Mouse (Mus musculus): ENCODE results near the gene Pnkd.

DNA sequence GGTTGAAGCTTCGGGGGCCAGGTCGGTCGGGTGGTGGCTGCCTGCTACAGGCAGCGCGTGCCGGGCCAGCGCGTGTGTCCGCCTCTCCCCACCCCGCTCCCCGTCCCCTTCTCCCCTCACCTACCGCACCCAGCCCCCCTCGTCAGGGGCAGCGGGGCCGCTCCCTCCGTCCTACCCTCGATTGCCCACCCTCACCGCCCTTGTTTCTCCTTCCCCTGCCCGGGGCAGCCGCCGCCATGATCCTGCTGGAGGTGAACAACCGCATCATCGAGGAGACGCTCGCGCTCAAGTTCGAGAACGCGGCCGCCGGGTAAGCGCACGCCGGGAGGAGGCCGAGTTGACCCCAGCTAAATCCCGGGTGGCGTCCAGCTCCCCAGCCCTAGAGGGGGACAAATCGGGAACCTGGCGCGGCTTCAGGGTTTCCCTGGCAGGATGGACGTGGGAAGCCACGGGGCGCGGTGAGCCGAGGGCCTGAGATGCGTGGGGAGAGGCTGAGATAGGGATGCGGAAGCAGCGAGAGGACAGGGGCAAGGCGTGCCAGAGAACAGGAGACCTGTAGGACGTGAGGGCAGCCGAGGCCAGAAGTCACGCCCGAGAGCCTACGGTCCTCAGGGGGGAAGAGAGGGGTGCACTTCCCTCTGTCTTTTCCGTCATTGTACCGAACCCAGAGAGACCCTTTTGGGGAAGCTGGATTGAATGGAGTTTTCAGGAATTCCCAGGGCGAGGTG lies 48.0 kb upstream of the Pnkd start:
- TF ChIP-seq CTCF (IDR thresholded peaks at IDR 0.05; ENCODE audit: low read depth, low read length) = no peak
- no peak for TF ChIP-seq GATA1 (IDR thresholded peaks at IDR 0.05; ENCODE audit: borderline replicate concordance, low read length)
- TF ChIP-seq TAL1 (conservative IDR thresholded peaks at IDR 0.05; ENCODE audit: low read depth, low read length) = no peak

Data from G1E (cell line).